In genomic region chr17:34896366-34896765, GRCm38 (mm10) we compare ENCODE assay signal across 8 mouse cellular contexts. TPM values are rescaled to one million over a fixed set of nuclear protein-coding genes. Genes with fewer than 3 reads are reported as not detected.
DNase-seq lines count a peak whose midpoint lies in the region; ATAC-seq and TF ChIP-seq lines count a peak whose summit lies in the region.

No protein-coding gene starts in this region.

- WGBS in limb, embryonic 14.5 days = 86% methylated on average over 17 of the region's 17 CpGs

- H3K4me2 ChIP-seq in limb, embryonic 14.5 days (replicated peaks; ENCODE audit: low read depth, low read length, severe bottlenecking) = no peak overlapping the region

- 0 out of 2 replicates have a peak overlapping the region, but pooled peaks have one; percentile 2 for H3K4me3 ChIP-seq in limb, embryonic 14.5 days (replicated peaks; ENCODE audit: low read length)

- no peaks in the 10 kb centered on the region for H3K9me3 ChIP-seq in limb, embryonic 14.5 days (ENCODE audit: control insufficient read depth, low read length)

- no peak for TF ChIP-seq POLR2A in limb, embryonic 14.5 days (IDR thresholded peaks at IDR 0.05; ENCODE audit: borderline replicate concordance, extremely low read depth, insufficient read depth, insufficient read length)

- no peak overlapping the region for H3K9ac ChIP-seq in limb, embryonic 14.5 days (ENCODE audit: low read depth, low read length, severe bottlenecking)

- H3K27ac ChIP-seq in limb, embryonic 14.5 days (replicated peaks; ENCODE audit: low read depth, low read length) = no peak overlapping the region

- no peak for ATAC-seq in limb, embryonic 14.5 days (ENCODE audit: low FRiP score, low read depth)

- H3K27me3 ChIP-seq in limb, embryonic 14.5 days (ENCODE audit: control insufficient read depth, insufficient read depth, low read length) = no peaks in the 10 kb centered on the region

- DNase-seq in adrenal gland, adult (ENCODE audit: inconsistent age in 2 of 2, low spot score in 1 of 2) = peak; percentile 37 to 59
- DNase-seq in adrenal gland, postnatal 14 days = no peak
- DNase-seq in testis, postnatal 14 days (ENCODE audit: low spot score) = peak; percentile 46
- no peak for DNase-seq in testis, postnatal 10 days (ENCODE audit: low spot score)
- DNase-seq in limb, embryonic 14.5 days (ENCODE audit: low spot score) = no peak
- DNase-seq in thymus, postnatal 36 days = peak; percentile 25 to 50
- no peak for DNase-seq in ovary, postnatal 14 days (ENCODE audit: low spot score)
- no peak for DNase-seq in ovary, postnatal 36 days (ENCODE audit: low spot score)

- peaks cover 30% of the 10 kb centered on the region for H3K4me1 ChIP-seq in limb, embryonic 14.5 days (ENCODE audit: control insufficient read depth, insufficient read depth, low read length)

- H3K36me3 ChIP-seq in limb, embryonic 14.5 days (ENCODE audit: control insufficient read depth, insufficient read depth, low read length) = peaks cover 9% of the 10 kb centered on the region

RNA-seq across cellular contexts. Expression of gene C2, which starts 1.7 kb away (rescaled TPM):
- 43.2 and 54.5 TPM in 2 replicates for total RNA-seq in adrenal gland, postnatal 14 days (2021)
- 4.7 and 5.1 TPM in 2 replicates for polyA plus RNA-seq in limb, embryonic 14.5 days (2012; rRNA removed)
- 3.9 and 4.9 TPM in 2 replicates for polyA plus RNA-seq in limb, embryonic 14.5 days (2014; fragmentation: Nextera tagmentation; extraction: Ambion mirVana)

RNA-seq across cellular contexts. Expression of gene Ehmt2, which starts 1.9 kb away (rescaled TPM):
- 112 and 134 TPM in 2 replicates for total RNA-seq in adrenal gland, postnatal 14 days (2021)
- 232 and 297 TPM in 2 replicates for polyA plus RNA-seq in limb, embryonic 14.5 days (2012; rRNA removed)
- 72.8 and 80.6 TPM in 2 replicates for polyA plus RNA-seq in limb, embryonic 14.5 days (2014; fragmentation: Nextera tagmentation; extraction: Ambion mirVana)

RNA-seq across cellular contexts. Expression of gene Gm20547, which starts 14.5 kb away (rescaled TPM):
- total RNA-seq in adrenal gland, postnatal 14 days (2021) = not detected in 2 replicates
- polyA plus RNA-seq in limb, embryonic 14.5 days (2012; rRNA removed) = not detected in 2 replicates
- not detected in 2 replicates for polyA plus RNA-seq in limb, embryonic 14.5 days (2014; fragmentation: Nextera tagmentation; extraction: Ambion mirVana)

RNA-seq across cellular contexts. Expression of gene Zbtb12, which starts 17.1 kb away (rescaled TPM):
- 13.8 and 15.2 TPM in 2 replicates for total RNA-seq in adrenal gland, postnatal 14 days (2021)
- polyA plus RNA-seq in limb, embryonic 14.5 days (2012; rRNA removed) = 44.3 and 52.0 TPM in 2 replicates
- 1.4 and 1.5 TPM in 2 replicates for polyA plus RNA-seq in limb, embryonic 14.5 days (2014; fragmentation: Nextera tagmentation; extraction: Ambion mirVana)

RNA-seq across cellular contexts. Expression of gene Slc44a4, which starts 17.9 kb away (rescaled TPM):
- total RNA-seq in adrenal gland, postnatal 14 days (2021) = 1.5 and 1.7 TPM in 2 replicates
- polyA plus RNA-seq in limb, embryonic 14.5 days (2012; rRNA removed) = 0.09 and 0.10 TPM in 2 replicates
- polyA plus RNA-seq in limb, embryonic 14.5 days (2014; fragmentation: Nextera tagmentation; extraction: Ambion mirVana) = not detected in 2 replicates

Comparison
In these comparisons a context has a peak if more than half of its experiments do, and no peak if none do; other contexts are left out.
1. DNase-seq: peak in adrenal gland, adult (2 of 2), testis, postnatal 14 days (single experiment) and thymus, postnatal 36 days (2 of 2); none in adrenal gland, postnatal 14 days (single experiment), testis, postnatal 10 days (single experiment), limb, embryonic 14.5 days (single experiment), ovary, postnatal 14 days (single experiment) and ovary, postnatal 36 days (single experiment).